Mouse (Mus musculus) kidney, postnatal 14 days (tissue): ENCODE data around the gene Icam1.
"Not testable (repeated sequence)": the region's sequence is repeated elsewhere in the genome, so short reads cannot be mapped to it uniquely, and the experiment has no call there.

Source experiments
- DNase-seq: peaks from one replicate; pipeline ENCODE4 v3.0.0; 2022; ENCODE audit warnings: mixed read lengths

The Icam1 gene

DNA sequence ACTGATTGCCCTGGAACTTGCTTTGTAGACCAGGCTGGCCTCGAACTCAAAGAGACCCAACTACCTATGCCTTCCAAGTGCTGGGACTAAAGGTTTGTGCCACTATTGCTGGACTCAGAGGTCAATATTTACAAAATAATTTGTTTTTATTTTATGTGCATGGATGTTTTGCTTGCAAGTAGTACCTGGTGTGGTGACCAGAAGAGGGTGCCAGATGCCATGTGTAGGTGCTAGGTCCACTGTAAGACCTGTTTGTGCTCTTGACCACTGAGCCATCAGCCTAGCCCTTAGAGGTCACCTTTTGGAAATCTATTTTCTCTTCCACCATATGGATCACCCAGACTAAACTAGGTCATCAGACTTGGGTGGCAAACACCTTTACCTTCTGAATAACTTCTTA is 6.9 kb downstream of the Icam1 start:
- DNase-seq = no peak

DNA sequence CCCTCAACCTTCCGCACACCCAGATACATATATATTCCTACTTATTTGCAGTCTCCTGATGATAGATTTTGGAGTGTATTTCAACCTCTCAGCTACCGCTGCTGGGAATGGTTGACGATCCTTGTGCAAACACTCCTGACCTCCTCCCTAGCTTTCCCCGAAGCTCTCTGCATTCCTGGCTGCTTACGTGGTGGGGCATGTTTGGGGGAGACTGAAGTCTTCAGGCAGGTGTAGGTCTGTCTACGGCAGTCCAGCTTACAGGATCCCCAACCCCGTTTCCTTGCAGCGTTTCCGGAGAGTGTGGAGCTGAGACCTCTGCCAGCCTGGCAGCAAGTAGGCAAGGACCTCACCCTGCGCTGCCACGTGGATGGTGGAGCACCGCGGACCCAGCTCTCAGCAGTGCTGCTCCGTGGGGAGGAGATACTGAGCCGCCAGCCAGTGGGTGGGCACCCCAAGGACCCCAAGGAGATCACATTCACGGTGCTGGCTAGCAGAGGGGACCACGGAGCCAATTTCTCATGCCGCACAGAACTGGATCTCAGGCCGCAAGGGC is 9.5 kb downstream of the Icam1 start:
- DNase-seq = no peak

- DNase-seq = no peak
These were observed 11.1 kb downstream of the Icam1 start for GRCm38 (mm10) chr9:21026849-21027248.

GRCm38 (mm10) chr9:21027774-21028290 is 12.0 kb downstream of the Icam1 start:
- no peak for DNase-seq

DNA sequence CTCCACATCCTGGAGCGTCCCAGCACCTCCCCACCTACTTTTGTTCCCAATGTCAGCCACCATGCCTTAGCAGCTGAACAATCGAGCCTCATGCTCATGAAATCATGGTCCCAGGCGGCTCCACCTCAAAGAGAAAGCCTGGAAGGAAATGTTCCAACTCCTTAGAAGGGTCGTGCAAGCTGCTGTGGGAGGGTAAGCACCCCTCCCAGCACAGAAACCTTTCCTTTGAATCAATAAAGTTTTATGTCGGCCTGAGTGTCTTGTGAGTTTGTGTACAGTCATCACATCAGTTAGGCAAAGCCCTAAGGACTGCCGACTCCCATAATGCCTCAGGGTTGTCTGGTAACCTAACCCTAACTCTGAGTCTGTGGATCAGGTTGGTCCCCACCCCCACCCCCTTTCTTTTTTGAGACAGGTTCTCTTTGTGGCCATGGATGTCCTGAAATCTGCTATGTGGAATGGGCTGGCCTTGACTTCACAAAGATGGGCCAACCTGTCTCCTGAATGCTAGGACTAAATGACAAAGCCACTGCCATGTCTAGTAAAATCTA is 12.8 kb downstream of the Icam1 start:
- no peak for DNase-seq

DNA sequence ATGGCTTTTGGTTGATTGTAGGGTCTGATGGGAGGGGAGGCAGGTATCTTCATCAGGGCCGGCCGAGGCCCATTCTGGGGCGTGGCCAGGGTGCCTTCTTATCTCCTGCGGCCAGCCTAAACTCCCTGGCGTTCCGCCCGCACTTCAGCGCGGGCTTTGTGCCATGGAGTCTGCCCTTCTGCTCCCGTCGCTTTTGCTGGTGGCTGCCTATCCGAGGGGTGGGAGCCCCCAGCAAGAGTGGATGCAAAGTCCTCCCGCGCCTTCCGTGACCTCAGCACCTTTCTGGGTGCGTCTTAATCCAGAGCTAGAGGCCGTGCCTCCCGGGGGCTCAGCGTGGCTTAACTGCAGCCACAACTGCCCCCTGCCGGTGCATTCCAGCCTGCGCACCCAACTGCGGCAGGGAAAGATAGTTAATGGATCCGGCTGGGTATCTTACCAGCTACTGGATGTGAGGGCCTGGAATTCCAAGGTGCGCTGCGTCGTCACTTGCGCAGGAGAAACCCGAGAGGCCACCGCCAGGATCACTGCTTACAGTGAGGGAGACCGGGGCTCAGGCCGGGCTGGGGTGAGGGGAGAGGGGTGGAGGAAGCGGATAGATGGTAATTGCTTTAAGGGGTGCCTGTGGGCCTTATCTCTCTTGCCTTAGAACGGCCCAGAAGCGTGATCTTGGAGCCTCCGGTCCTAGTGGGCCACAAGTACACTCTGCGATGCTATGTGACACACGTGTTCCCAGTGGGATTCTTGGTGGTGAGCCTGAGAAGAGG is 13.7 kb downstream of the Icam1 start, which contains the start of gene Icam4:
Icam4 (plus strand) TSS at position 83 of the 764 bp plus-strand sequence.
- DNase-seq = peak; percentile 89

- no peak for DNase-seq
These were observed 14.3 kb downstream of the Icam1 start for GRCm38 (mm10) chr9:21030055-21030600.

- peak; percentile 93 for DNase-seq
These were observed 15.0 kb downstream of the Icam1 start for GRCm38 (mm10) chr9:21030781-21031250.

DNA sequence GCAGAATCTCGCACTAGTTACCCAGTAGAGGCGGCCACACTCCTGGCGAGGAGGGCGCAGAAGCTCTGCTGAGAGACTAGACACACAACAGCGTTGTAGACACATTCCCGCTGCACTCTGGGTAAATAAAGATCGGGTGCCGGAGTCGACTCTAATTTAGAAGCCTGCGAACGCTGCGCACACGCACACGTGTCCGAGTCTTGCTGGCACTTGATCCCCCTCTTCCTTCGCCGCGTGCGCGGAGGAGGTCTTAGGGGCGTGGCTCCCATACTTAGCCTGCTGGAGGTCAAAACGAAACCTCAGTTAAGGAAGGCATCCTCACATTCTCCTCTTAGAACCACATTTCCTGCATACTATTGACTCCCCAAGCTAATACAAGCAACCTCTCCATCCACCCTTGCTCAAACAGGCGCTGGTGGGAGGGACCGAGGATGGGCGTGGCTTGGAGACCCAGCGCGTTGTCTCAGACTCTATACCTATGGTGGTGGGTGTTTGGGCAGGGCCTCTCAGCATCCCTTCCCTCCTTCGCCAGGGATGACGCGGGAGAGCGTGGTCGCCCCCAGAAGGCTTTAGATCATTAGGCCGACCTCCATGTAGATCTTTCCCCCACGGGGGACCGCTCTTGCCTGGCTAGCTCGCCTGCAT is 15.6 kb downstream of the Icam1 start:
- peak; percentile 68 for DNase-seq

- DNase-seq = no peak
These were observed 16.1 kb downstream of the Icam1 start, which contains the start of gene Icam5 for GRCm38 (mm10) chr9:21031896-21032351. Icam5 (plus strand) TSS chr9:21032073.

DNA sequence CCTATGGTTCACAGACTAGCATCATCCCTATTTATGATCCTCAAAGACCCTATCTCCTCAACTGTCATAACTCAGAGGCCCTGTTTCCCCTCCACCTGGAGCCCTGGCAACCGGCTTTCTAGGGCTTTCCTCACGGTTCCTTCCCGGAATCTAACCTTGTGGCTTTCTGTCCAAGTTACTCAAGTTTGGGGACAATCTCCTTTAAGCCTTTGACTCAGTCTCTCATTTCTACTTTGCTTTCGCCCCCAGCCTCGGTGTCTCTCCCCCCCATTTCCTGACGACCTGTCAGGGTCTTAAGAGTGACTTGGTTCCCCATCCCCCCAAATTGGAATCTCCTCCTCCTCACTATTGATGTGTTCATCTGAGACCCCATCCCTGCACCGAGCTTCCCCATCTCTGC is 16.7 kb downstream of the Icam1 start:
- no peak for DNase-seq

GRCm38 (mm10) chr9:21033136-21033535 is 17.4 kb downstream of the Icam1 start:
- peak; percentile 93 for DNase-seq

- DNase-seq = no peak
These were observed 18.8 kb downstream of the Icam1 start for GRCm38 (mm10) chr9:21034481-21035085.

DNA sequence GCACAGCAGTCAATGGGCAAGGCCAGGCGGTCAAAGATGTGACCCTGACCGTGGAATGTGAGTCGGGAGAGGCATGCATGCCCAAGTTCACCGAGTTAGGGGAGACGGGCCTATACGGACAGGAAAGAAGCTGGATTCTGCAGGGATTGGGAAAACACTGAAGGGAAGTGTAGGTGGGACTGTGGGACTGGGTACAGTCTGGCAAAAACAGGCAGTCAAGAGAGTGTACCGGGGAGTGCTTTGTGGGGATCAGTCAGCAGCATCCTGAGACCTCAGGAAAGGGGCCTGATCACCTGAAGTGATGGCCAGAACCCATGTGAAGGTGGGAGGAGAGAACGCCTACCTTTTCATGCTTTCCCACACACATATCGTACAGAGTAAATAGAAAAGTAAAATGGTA is 19.8 kb downstream of the Icam1 start:
- DNase-seq = no peak

- no peak for DNase-seq
These were observed 20.4 kb downstream of the Icam1 start for GRCm38 (mm10) chr9:21036161-21036560.

DNA sequence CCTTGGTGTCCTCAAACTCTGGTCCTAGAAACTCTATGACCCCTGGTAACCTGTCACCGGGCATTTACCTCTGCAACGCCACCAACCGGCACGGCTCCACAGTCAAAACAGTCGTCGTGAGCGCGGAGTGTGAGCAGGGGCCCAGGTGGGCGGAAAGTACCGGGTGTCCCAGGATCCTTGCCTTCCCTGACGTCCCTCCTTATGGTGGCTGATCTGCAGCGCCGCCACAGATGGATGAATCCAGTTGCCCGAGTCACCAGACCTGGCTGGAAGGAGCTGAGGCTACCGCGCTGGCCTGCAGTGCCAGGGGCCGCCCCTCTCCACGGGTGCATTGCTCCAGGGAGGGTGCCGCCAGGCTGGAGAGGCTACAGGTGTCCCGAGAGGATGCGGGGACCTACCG is 20.9 kb downstream of the Icam1 start:
- DNase-seq = no peak

DNA sequence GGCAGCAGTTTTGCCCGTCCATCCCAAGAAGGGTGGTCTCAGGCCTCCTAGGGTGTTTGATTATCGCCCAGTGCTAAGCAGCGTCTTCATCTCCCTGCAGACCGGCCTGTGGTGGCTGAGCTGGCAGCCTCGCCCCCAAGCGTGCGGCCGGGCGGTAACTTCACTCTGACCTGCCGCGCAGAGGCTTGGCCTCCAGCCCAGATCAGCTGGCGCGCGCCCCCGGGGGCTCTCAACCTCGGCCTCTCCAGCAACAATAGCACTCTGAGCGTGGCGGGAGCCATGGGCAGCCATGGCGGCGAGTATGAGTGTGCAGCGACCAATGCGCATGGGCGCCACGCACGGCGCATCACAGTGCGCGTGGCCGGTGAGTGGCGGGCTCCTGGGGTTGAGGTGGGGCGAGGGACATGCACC is 21.7 kb downstream of the Icam1 start:
- DNase-seq = peak; percentile 67

DNA sequence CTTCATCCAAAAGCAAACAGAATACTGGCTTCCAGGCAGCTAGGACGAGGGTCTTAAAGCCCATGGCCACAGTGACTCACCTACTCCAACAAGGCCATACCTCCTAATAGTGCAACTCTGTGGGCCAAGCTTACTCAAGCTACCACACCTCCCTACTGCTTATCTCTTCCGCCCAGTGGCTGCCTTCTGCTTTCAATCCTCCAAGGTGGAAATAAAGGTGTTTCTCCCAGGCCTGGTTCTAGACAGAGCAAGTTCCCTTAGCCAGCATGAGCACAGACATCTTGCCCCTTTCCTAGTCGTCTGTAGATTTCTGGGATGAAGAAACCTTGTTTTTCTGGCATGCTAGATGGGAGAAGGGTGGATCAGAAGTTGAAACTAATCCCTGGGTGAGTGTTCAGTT is 24.0 kb downstream of the Icam1 start:
- no peak for DNase-seq

DNA sequence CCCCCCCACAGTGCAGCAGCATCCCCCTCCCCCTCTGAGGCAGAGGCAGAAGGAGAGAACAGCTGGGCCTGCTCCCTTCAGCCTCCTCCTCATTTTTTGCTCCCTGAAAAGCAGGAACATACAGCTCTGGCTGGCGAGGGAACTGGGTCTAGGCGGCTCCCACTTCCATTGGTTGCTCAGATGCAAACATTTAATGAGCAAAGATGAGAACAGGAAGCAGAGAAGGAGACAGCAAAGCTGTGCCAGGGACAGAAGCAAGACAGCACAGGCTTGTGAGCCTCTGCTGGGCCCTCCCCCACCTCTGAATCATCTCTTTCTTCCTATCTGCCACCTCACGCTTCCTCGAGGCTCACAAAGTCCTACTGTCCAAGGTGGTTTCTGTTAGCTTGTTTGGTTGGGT is 25.5 kb downstream of the Icam1 start:
- no peak for DNase-seq

DNA sequence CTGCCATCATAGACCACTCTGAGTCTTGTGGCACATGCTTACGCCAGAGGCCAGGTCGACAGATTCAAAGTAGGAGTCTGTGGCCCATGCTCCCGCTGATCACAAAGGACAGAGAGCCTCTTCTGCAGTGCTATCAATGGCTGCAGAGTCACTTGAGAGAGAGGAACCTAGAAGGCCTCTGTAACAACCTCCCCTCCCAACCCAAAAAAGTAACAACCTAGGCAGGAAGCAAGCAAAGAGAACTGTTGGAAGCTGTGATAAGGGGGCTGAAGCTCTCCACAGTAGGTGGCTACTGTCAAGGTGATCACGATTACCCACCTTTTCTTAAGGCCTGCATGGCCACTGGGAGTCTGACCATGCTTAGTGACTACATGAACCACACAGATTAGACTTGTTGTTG is 27.8 kb downstream of the Icam1 start:
- no peak for DNase-seq

DNA sequence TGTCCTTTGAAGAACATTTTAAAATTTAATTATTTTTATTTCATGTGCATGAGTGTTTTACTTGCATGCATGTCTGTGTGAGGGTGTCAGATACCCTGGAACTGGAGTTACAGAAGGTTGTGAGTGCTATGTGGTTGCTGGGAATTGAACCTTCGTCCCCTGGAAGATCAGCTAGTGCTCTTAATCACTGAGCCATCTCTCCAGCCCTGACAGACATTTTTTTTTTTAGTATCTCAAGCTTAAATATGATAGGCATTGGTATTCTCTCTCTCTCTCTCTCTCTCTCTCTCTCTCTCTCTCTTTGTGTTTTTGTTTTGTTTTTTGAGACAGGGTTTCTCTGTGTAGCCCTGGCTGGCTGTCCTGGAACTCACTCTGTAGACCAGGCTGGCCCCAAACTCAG is 29.0 kb downstream of the Icam1 start:
- DNase-seq = not testable (repeated sequence)

DNA sequence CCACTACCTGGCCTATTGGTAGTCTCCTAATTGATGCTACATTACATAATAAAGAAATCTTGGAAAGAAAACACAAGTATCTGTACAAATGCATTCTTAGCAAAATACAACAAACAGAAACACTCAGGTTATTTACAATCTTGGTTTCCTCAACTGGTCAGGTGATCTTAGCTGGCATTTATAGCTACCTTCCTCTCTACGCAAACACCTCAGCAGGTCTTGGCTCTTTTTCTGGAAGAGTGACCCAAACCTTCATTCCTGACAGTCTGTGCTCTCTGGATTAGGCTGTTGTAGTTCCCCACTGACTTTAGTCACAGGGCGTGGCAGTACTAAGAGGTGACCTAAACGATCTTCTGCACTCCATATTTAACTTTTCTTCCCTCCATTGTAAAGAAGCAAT is 29.4 kb downstream of the Icam1 start:
- DNase-seq = no peak

- no peak for DNase-seq
These were observed 35.8 kb downstream of the Icam1 start for GRCm38 (mm10) chr9:21051578-21051977.
